Mouse (Mus musculus): ENCODE results near the gene Smc2.

DNA sequence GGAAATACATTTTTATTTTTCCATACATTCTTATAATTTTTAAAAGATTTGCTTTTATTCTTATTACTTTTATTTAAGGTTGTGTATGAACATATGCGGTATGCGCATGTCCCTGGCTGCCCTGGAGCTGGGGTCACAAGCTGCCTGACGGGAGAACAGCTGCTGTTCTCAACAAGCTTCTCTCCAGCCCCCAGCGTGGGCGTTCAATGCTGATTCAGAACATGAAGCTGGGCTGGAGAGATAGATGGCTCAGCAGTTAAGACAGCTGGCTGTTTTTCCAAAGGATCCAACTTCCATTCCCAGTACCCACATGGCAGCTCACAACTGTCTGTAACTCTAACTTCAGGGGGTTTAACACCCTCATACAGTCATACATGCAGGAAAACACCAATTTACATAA lies 22.3 kb downstream of the Smc2 start:
- TF ChIP-seq CTCF (IDR thresholded peaks at IDR 0.05; ENCODE audit: borderline replicate concordance, insufficient read depth, low read depth, low read length) (no peak), POLR2A (IDR thresholded peaks at IDR 0.05; ENCODE audit: borderline replicate concordance, insufficient read depth, low read length) (no peak)
